Mouse (Mus musculus) heart, embryonic 10.5 days (tissue): Measurements from ENCODE around the gene Ifitm7. TPM values are rescaled to one million over a fixed set of nuclear protein-coding genes. Genes with fewer than 3 reads are reported as not detected.
A peak's percentile ranks its signal among the peaks of the same experiment; 100 is the strongest.

Experiments
- DNase-seq: peaks from one replicate; pipeline ENCODE4 v3.0.0-alpha.2; 2017; ENCODE audit warnings: low spot score
- H3K27ac ChIP-seq: fragments of 300-500 bp; sonication (generic); 2 replicates; pipeline ENCODE4 v1.5.1; 2016; ENCODE audit warnings: mild to moderate bottlenecking
- H3K27me3 ChIP-seq: fragments of 300-500 bp; sonication (generic); 2 replicates; pipeline ENCODE4 v1.6.1; 2016; ENCODE audit warnings: mild to moderate bottlenecking; ENCODE audit not compliant: poor library complexity, insufficient read depth, severe bottlenecking
- H3K36me3 ChIP-seq: fragments of 300-500 bp; sonication (generic); 2 replicates; pipeline ENCODE4 v1.6.1; 2016; ENCODE audit warnings: mild to moderate bottlenecking, moderate library complexity
- H3K4me1 ChIP-seq: fragments of 300-500 bp; sonication (generic); 2 replicates; pipeline ENCODE4 v1.6.1; 2016; ENCODE audit warnings: mild to moderate bottlenecking
- H3K4me3 ChIP-seq: fragments of 300-500 bp; sonication (generic); 2 replicates; pipeline ENCODE4 v1.5.1; 2016; ENCODE audit warnings: mild to moderate bottlenecking, moderate library complexity
- H3K9me3 ChIP-seq: fragments of 300-500 bp; sonication (generic); 2 replicates; pipeline ENCODE4 v1.6.1; 2016; ENCODE audit warnings: mild to moderate bottlenecking, moderate library complexity
- WGBS: fragments of 180-500 bp; shearing (Covaris S2); methylation state at CpG from one replicate; pipeline ENCODE4 v1.1.7; 2016; 5-methylcytosine and 5-hydroxymethylcytosine counted together
- polyA plus RNA-seq: library from polyadenylated mRNA; unstranded; fragments of >200 nt; fragmentation: Nextera tagmentation; extraction: Ambion mirVana; gene quantifications from 2 replicates; pipeline ENCODE4 v1.2.1, GENCODE M21; 2016

Ifitm7 gene
- polyA plus RNA-seq, result 0.15 and 0.21 TPM in 2 replicates

DNA sequence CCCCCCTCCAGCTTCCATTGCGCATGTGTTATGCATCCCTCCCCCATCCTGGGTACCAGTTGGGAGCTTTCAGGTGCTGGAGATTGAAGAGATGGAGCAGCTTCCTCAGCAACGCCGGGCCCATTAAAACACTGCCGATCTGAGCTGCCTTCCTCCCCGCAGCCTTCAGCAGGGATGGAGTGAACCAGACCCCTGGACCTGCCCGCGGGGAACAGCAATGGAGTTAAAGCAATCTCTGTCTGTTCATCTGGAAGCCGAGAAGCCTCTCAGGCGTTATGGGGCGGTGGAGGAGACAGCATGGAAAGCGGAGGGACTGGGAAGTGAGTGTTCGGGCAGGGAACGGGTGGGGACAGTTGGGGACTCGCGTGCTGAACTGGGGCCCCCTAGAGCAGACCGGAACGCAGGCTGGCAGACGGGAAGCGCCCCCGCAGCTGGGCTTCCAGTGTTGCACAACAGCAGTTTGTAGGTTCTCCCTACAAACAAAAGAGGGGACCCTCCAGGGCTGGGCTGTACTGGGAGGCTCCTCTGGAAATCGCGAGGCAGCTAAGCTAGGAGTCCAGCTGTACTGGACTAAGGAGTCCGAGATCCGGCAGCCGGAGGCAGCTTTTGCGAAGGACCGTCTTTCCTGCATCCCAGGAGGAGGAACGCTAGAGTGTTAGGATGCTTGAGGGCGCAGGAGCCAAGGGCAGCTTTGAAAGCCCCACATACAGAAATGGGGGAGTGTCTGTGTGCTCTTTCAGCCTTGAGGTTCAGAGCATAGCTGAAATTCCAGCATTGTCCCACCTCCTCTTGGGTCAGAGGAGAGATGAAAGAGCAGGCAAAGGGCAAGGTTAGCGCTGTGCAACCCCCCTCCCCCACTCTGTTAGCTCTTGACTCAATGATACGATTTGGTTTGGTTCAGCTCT, at the start of gene Ifitm7, which contains the start of gene 2900011O08Rik:
TSS of gene Ifitm7 (minus strand) at position 315 of the 905 bp plus-strand sequence.
TSS of gene 2900011O08Rik (plus strand) at position 31 of the 905 bp plus-strand sequence.
- 0 out of 2 replicates have a peak within 1 kb of the TSS, but pooled peaks have one; percentile 52 for H3K27ac ChIP-seq
- WGBS, result under 1% methylated on average over 31 of the region's 31 CpGs

DNA sequence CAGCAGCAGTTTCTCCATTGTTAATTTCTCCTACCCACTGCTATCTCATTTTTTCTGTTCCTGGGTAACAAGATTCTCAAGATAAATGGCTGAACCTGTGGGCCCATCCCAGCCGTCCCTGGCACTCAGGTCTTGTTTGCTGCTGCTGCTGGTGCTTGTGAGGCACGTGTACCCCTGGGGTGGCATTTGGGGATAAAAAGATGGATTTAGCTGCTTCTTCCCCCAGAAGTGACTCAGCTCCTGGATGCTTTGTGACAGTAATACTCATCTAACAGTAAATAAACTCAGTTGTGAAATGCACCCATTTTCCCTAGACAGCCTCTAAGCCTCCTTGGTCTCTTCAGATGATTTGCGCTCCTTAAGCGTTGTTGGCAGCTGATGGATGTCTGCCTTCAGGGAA, 46.4 kb upstream of the Ifitm7 start:
- H3K4me3 ChIP-seq, result no peak overlapping the region
- DNase-seq, result peak; percentile 45
- H3K4me1 ChIP-seq, result no peaks in the 10 kb centered on the region
- no peaks in the 10 kb centered on the region for H3K9me3 ChIP-seq
- no peak overlapping the region for H3K27ac ChIP-seq
- 74% methylated on average over 4 of the region's 4 CpGs for WGBS
- H3K27me3 ChIP-seq, result no peaks in the 10 kb centered on the region
- no peaks in the 10 kb centered on the region for H3K36me3 ChIP-seq

More for the DNA sequence above, at the start of gene Ifitm7, which contains the start of gene 2900011O08Rik:
- Histone ChIP-seq H3K4me1 (peaks cover 12% of the 10 kb centered on the region), H3K4me3 (peak within 1 kb of the TSS; percentile 66), H3K36me3 (no peaks in the 10 kb centered on the region), H3K9me3 (no peaks in the 10 kb centered on the region), H3K27me3 (peaks cover 13% of the 10 kb centered on the region; the same call in 1 of the 2 replicates)
- DNase-seq, result no peak

DNA sequence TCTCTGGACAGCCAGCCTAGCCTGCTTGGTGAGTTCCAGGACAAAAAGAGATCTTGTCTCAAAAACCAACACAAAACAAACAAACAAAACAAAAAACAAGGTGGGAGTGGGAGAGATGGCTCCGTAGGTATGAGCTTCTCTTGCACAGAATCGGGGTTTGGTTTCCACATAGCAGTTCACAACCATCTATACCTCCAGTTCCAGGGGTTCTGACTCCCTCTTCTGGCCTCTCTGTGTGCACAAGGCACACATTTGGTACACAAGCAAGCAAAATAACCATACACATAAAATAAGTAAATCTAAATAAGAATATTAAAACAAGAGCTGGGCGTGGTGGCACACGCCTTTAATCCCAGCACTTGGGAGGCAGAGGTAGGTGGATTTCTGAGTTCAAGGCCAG, 44.0 kb upstream of the Ifitm7 start:
- Histone ChIP-seq H3K4me3 (no peak overlapping the region), H3K36me3 (no peaks in the 10 kb centered on the region), H3K27me3 (no peaks in the 10 kb centered on the region), H3K27ac (no peak overlapping the region), H3K9me3 (no peaks in the 10 kb centered on the region), H3K4me1 (no peaks in the 10 kb centered on the region)
- 80% methylated on average over 4 of the region's 4 CpGs for WGBS
- peak; percentile 11 for DNase-seq

DNA sequence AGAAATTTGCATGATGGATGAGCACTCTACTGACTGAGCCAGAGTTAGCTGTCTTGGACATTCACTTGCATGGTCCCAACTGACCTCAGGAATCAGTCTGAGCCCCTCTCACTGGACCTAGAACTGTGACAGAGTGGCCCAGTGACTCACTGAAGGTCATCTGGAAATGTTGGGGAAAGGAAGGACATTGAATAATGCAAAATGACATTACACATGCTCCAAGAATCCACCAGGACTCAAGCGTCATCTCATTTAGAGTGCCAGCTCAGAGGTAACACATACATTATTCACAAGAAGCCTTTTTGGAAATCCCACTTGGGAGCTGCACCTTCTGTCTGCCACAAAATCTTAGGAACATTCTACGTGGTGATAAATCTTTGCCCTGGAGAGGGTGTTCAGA, 43.2 kb upstream of the Ifitm7 start:
- 74% methylated on average over 2 of the region's 2 CpGs for WGBS

DNA sequence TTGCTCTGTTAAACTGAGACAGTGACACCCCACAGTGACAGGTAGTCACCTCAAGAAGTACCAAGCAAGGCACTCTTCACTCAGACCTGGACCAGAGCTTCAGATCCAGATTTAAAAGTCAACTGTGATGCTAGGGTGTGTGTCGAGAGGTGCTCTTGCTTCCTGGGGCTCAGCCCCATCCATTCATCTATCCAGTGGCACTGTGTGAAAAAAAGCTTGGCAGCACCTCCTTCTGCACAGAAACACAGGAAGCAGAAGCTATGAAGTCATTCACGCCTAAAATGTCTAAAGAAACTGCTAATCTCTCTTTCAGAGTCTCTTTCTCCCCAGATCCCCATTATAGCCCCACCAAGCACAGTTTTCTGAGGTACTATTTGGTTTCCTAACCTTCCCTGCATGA, 42.4 kb upstream of the Ifitm7 start:
- Histone ChIP-seq H3K4me3 (no peak overlapping the region), H3K9me3 (no peaks in the 10 kb centered on the region), H3K27me3 (no peaks in the 10 kb centered on the region), H3K36me3 (no peaks in the 10 kb centered on the region), H3K27ac (no peak overlapping the region), H3K4me1 (no peaks in the 10 kb centered on the region)
- DNase-seq, result peak; percentile 53
- 63% methylated on average over 2 of the region's 2 CpGs for WGBS

More for the DNA sequence above, 43.2 kb upstream of the Ifitm7 start:
- DNase-seq, result peak; percentile 31
- Histone ChIP-seq H3K4me1 (no peaks in the 10 kb centered on the region), H3K4me3 (no peak overlapping the region), H3K9me3 (no peaks in the 10 kb centered on the region), H3K36me3 (no peaks in the 10 kb centered on the region), H3K27ac (no peak overlapping the region), H3K27me3 (no peaks in the 10 kb centered on the region)

DNA sequence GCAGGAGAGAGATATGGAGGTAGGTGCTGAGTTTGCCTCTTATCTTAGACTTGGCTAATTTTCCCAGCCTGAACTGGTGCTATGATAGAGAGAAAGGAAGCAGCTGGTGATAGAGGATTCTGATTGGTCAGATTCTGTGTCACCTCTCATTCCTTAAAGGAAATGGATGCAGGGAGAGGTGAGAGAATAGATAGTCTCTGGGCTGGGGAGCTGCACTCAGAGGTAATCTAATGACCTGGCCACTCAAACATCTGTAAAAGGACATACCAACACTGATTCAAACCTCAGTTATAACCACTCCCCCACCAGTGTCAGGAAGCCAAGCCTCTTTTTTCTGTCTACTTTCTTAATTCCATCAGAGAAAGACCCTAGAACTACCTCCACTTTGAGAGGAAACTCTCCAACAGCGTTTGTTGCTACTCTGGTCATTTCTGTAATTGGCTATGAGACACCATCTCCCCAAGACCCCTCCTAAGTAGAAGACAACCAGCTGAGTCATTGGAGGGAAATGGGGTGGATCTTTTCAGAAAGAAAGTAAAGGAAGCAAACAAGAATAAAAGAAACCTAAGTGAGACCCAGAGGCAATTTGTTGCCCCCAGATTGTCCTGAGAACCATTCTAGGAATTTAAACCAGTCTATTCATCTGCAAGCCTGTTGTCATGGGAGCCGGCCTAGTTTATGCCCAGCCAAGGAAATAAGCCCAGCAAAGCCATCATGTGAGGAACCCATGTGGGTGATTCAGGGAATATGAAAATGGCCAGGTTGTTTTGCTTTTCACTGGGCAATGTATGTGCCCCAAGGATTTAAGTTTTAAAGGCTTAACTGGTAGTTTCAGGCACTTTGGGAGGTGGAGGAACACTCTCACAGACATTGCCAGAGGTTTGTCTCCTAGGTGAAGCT, 38.7 kb upstream of the Ifitm7 start:
- H3K36me3 ChIP-seq, result no peaks in the 10 kb centered on the region
- H3K27me3 ChIP-seq, result no peaks in the 10 kb centered on the region
- no peaks in the 10 kb centered on the region for H3K9me3 ChIP-seq
- DNase-seq, result peak; percentile 75
- WGBS, result 81% methylated on average over 2 of the region's 2 CpGs
- H3K27ac ChIP-seq, result no peak overlapping the region
- no peak overlapping the region for H3K4me3 ChIP-seq
- H3K4me1 ChIP-seq, result no peaks in the 10 kb centered on the region

DNA sequence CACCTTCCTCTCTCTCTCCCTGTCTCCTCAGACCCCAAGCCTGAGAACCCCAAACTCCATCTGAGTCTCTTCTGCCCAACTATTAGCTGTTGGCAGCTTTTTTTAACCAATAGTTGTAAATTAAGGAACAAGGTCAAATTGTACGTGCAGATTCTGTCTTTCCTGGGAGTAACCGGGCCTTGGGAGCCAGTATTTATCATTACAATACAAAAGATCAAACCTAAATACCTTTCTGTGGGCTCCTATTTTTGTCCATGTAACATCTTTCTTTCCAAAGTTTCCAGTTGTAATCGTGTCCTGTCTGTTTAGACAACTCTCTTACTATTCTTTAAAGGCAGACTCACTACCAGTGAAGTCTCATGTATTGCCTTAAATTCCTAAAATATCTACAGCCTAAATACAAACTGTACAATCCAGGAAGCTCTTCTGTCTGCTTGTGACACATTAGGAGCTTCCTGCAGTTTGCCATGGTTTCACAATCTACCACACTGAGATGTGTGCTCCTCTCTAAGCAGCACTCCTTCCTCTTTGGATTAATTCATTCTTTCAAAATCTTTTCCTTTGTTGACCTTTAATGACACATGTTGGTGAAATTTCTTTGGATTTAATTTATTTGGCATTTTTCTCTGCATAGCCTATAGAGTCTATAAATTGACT, 34.6 kb upstream of the Ifitm7 start:
- no peaks in the 10 kb centered on the region for H3K36me3 ChIP-seq
- 71% methylated on average over 3 of the region's 3 CpGs for WGBS
- no peak overlapping the region for H3K27ac ChIP-seq
- no peaks in the 10 kb centered on the region for H3K27me3 ChIP-seq
- no peaks in the 10 kb centered on the region for H3K9me3 ChIP-seq
- no peak overlapping the region for H3K4me3 ChIP-seq
- peak; percentile 5 for DNase-seq
- no peaks in the 10 kb centered on the region for H3K4me1 ChIP-seq

DNA sequence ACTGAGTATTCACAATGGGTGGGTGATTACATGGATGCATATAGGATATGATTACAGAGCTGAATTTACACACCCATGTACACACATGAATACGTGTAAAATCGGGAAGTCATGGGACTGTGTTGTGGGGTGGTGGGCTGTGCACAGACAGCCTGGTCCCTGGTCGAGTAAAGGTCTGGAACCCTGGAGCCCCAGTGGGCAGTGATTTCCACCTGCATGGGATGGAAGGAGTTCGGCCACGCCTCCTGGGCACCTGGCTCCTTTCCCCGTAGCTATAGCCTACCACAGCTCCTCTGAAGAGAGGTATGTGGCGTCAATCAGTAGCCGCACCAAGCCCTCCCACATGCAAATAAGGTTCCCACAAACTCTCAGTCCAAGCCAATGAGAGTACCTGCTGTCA, 30.6 kb upstream of the Ifitm7 start:
- H3K27ac ChIP-seq, result no peak overlapping the region
- H3K4me1 ChIP-seq, result no peaks in the 10 kb centered on the region
- DNase-seq, result peak; percentile 27
- H3K9me3 ChIP-seq, result no peaks in the 10 kb centered on the region
- H3K27me3 ChIP-seq, result no peaks in the 10 kb centered on the region
- H3K4me3 ChIP-seq, result no peak overlapping the region
- 82% methylated on average over 8 of the region's 8 CpGs for WGBS
- H3K36me3 ChIP-seq, result no peaks in the 10 kb centered on the region

DNA sequence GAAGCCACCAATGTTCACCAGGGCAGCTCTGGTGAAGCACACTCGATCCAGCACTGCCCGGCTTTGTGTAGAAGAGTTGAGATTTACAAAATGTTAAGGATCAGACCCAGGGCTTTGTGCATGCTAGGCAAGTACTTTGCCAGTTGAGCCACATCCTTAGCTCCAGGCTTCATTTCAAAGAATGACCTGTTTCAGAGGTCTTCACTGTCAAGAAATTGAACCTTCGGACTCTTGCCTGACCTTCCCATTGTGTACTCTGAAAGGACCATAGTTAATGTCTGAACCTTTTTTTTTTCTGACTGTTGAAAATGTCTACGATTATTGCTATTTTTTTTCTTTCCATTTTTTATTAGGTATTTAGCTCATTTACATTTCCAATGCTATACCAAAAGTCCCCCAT, 23.3 kb upstream of the Ifitm7 start:
- 83% methylated on average over 4 of the region's 4 CpGs for WGBS
- Histone ChIP-seq H3K27ac (no peak overlapping the region), H3K9me3 (no peaks in the 10 kb centered on the region)

DNA sequence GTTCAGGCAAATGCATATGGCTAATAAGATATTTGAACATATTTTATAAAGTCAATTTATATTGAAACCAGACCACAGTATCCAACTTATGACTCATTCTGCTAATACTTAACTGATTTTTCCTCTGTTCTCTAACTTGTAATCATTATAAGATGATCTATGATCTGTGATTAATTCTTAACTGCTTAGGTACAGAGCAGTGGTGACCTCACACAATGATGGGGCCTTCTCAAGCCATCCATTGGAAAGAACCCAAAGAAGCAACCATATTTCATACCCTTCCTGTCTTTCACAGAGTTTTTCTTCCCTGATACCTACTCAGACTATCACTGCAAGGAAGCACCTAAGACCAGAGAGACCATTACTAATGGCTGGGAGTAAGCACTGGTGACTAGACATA, 22.0 kb upstream of the Ifitm7 start:
- DNase-seq, result no peak
- Histone ChIP-seq H3K27ac (no peak overlapping the region), H3K9me3 (no peaks in the 10 kb centered on the region), H3K36me3 (no peaks in the 10 kb centered on the region), H3K4me3 (no peak overlapping the region), H3K27me3 (no peaks in the 10 kb centered on the region), H3K4me1 (no peaks in the 10 kb centered on the region)

More for the DNA sequence above, 23.3 kb upstream of the Ifitm7 start:
- Histone ChIP-seq H3K27me3 (no peaks in the 10 kb centered on the region), H3K36me3 (no peaks in the 10 kb centered on the region), H3K4me1 (no peaks in the 10 kb centered on the region), H3K4me3 (no peak overlapping the region)
- no peak for DNase-seq

DNA sequence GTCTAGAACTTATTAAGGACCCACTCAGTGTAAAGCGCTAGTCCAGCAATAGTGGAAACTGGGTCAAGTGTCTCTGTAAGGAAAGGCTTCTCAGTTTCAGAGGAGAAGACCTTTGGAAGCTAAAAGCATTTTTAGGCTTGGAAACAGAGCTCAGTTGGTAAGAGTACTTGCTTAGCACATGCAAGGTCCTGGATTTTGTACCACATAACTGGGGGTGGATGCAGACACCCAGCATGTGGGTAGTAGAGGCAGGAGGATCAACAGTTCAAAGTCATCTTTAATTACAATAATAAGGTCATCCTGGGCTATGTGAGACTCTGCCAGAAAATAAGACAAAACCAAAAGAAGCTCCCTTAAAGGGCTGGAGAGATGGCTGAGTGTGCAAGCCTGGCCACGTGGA, 21.4 kb upstream of the Ifitm7 start:
- Histone ChIP-seq H3K9me3 (no peaks in the 10 kb centered on the region), H3K36me3 (no peaks in the 10 kb centered on the region), H3K27ac (no peak overlapping the region), H3K27me3 (no peaks in the 10 kb centered on the region), H3K4me1 (no peaks in the 10 kb centered on the region), H3K4me3 (no peak overlapping the region)
- 75% methylated on average over 2 of the region's 2 CpGs for WGBS
- DNase-seq, result no peak

DNA sequence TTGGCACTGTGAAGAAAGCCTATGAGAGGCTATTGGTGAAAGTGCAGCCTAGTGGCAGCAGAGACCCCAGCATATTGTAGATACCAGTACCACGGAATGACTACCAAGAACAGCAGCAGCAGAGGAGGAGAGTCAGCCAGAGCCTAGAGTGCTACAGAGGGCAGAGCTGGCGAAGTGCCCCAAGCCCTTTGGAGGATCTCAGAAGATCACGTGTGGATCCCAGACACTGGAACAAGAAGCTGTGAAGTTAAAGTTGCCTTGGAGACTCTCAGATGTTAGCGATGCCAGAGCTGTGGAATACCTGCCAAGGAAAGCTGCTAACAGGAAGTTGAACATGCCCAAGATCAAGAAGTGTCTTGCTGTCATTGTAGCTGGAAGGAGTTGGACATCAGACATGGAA, 18.6 kb upstream of the Ifitm7 start:
- Histone ChIP-seq H3K27me3 (no peaks in the 10 kb centered on the region), H3K36me3 (no peaks in the 10 kb centered on the region), H3K27ac (no peak overlapping the region), H3K4me1 (no peaks in the 10 kb centered on the region), H3K9me3 (no peaks in the 10 kb centered on the region), H3K4me3 (no peak overlapping the region)
- WGBS, result 70% methylated on average over 4 of the region's 4 CpGs
- no peak for DNase-seq
